Mouse (Mus musculus): Measurements from ENCODE around the gene Stk24.

- TF ChIP-seq CTCF (IDR thresholded peaks at IDR 0.05; ENCODE audit: low read depth) (no peak), EP300 (optimal IDR thresholded peaks at IDR 0.05) (no peak)
Measured at GRCm38 (mm10) chr14:121406943-121407342, 27.1 kb upstream of the Stk24 start.

Data from stomach, postnatal 0 days (tissue).